Comparison of ENCODE assay signal across 31 mouse cellular contexts in genomic region chr4:21812635-21813034, GRCm38 (mm10).
"Had no signal": no experiment of that assay in that cellular context is flagged by ENCODE, and none has a peak within 500 bp of the region (broad histone marks: within the 10 kb centered on the region; RNA-seq: fewer than 3 reads in every experiment).

No protein-coding gene starts in this region.

- H3K4me1 ChIP-seq: limb, embryonic 10.5 days; limb, embryonic 12.5 days; limb, embryonic 13.5 days; limb, embryonic 15.5 days; liver, embryonic 12.5 days; liver, embryonic 13.5 days; liver, embryonic 15.5 days; lung, embryonic 15.5 days; megakaryocyte, embryonic 14.5 days; midbrain, embryonic 10.5 days; midbrain, embryonic 12.5 days; midbrain, embryonic 13.5 days; midbrain, embryonic 15.5 days; neural tube, embryonic 12.5 days had no signal

- H3K27ac ChIP-seq: limb, embryonic 10.5 days; limb, embryonic 12.5 days; limb, embryonic 13.5 days; limb, embryonic 15.5 days; liver, embryonic 12.5 days; liver, embryonic 13.5 days; liver, embryonic 14.5 days; liver, embryonic 15.5 days; lung, embryonic 15.5 days; macrophage; midbrain, embryonic 10.5 days; midbrain, embryonic 12.5 days; midbrain, embryonic 13.5 days; midbrain, embryonic 15.5 days; neural tube, embryonic 12.5 days had no signal

- H3K27me3 ChIP-seq: limb, embryonic 12.5 days; limb, embryonic 13.5 days; limb, embryonic 15.5 days; liver, embryonic 12.5 days; liver, embryonic 13.5 days; liver, embryonic 15.5 days; lung, embryonic 15.5 days; megakaryocyte, embryonic 14.5 days; midbrain, embryonic 12.5 days; midbrain, embryonic 13.5 days; midbrain, embryonic 15.5 days; neural tube, embryonic 12.5 days had no signal

- DNase-seq: left cerebral cortex, postnatal 4 days; liver; liver, embryonic 13.5 days; liver, postnatal 0 days; lung, adult 18-20 months; lung, adult 2 months; lung, embryonic 14.5 days; lung, postnatal 10 days; lung, postnatal 14 days; lung, postnatal 36 days; lung, postnatal 4 days; midbrain, embryonic 14.5 days had no signal

- H3K9ac ChIP-seq: limb, embryonic 12.5 days; limb, embryonic 13.5 days; limb, embryonic 15.5 days; liver, embryonic 12.5 days; liver, embryonic 13.5 days; liver, embryonic 14.5 days; liver, embryonic 15.5 days; liver, postnatal 0 days; lung, embryonic 14.5 days; lung, embryonic 15.5 days; midbrain, embryonic 12.5 days; midbrain, embryonic 15.5 days; neural tube, embryonic 12.5 days had no signal

- H3K4me3 ChIP-seq: limb, embryonic 10.5 days; limb, embryonic 12.5 days; limb, embryonic 13.5 days; limb, embryonic 15.5 days; liver, embryonic 12.5 days; liver, embryonic 13.5 days; liver, embryonic 15.5 days; lung, embryonic 15.5 days; megakaryocyte, embryonic 14.5 days; midbrain, embryonic 10.5 days; midbrain, embryonic 12.5 days; midbrain, embryonic 13.5 days; midbrain, embryonic 15.5 days; myocyte; neural tube, embryonic 12.5 days had no signal

- H3K9me3 ChIP-seq: limb, embryonic 10.5 days; limb, embryonic 12.5 days; limb, embryonic 13.5 days; limb, embryonic 15.5 days; liver, embryonic 12.5 days; liver, embryonic 13.5 days; liver, embryonic 15.5 days; lung, embryonic 15.5 days; megakaryocyte, embryonic 14.5 days; midbrain, embryonic 10.5 days; midbrain, embryonic 12.5 days; midbrain, embryonic 13.5 days; midbrain, embryonic 15.5 days; neural tube, embryonic 12.5 days had no signal

- H3K4me2 ChIP-seq: limb, embryonic 12.5 days; limb, embryonic 13.5 days; limb, embryonic 15.5 days; liver, embryonic 11.5 days; liver, embryonic 12.5 days; liver, embryonic 13.5 days; liver, embryonic 15.5 days; lung, embryonic 14.5 days; lung, embryonic 15.5 days; midbrain, embryonic 11.5 days; midbrain, embryonic 12.5 days; midbrain, embryonic 13.5 days; midbrain, embryonic 15.5 days; neural tube, embryonic 12.5 days had no signal

- ATAC-seq: liver, embryonic 12.5 days; liver, postnatal 0 days; lung, postnatal 0 days; midbrain, embryonic 13.5 days had no signal
